Mouse (Mus musculus) urinary bladder, postnatal 36 days (tissue): ENCODE results near the gene Gm4214.
"Not testable (repeated sequence)": the region's sequence is repeated elsewhere in the genome, so short reads cannot be mapped to it uniquely, and the experiment has no call there.

Source experiments
- DNase-seq, 2 experiments: peaks; one replicate each; pipeline ENCODE4 v3.0.0; 2022; ENCODE audit warnings: low spot score in 2 of 2, mixed read lengths in 1 of 2

The Gm4214 gene

GRCm38 (mm10) chr7:22984573-22984972 is at the start of gene Gm4214:
Gene Gm4214, minus strand, starts transcription at chr7:22984673.
- DNase-seq: not testable (repeated sequence)

- DNase-seq: not testable (repeated sequence)
These were observed 35.4 kb upstream of the Gm4214 start, which contains the start of gene Gm4216 for GRCm38 (mm10) chr7:23019823-23020222. Gene Gm4216, minus strand, starts transcription at chr7:23019923.
